Mouse (Mus musculus) intestine, embryonic 14.5 days (tissue): ENCODE results near the gene Vmn1r200. TPM values are rescaled to one million over a fixed set of nuclear protein-coding genes. Genes with fewer than 3 reads are reported as not detected.

Experiments used
- polyA plus RNA-seq: library from polyadenylated mRNA; unstranded; fragments of >200 nt; fragmentation: Nextera tagmentation; extraction: Ambion mirVana; gene quantifications from 2 replicates; pipeline ENCODE4 v1.2.1, GENCODE M21; 2014

Gene Vmn1r200
- polyA plus RNA-seq, 1 experiment from 2014 or later, result not detected

Other genes starting within 250 kb of the Vmn1r200 start
- gene Vmn1r191, start 206.4 kb upstream of the Vmn1r200 start, polyA plus RNA-seq, result not detected in 2 replicates
- not detected in 2 replicates for gene Vmn1r192, start 199.2 kb upstream of the Vmn1r200 start, polyA plus RNA-seq
- gene Vmn1r193, start 167.2 kb upstream of the Vmn1r200 start, polyA plus RNA-seq, result not detected in 2 replicates
- gene Vmn1r194, start 146.2 kb upstream of the Vmn1r200 start, polyA plus RNA-seq, result not detected in 2 replicates
- gene Vmn1r195, start 119.9 kb upstream of the Vmn1r200 start, polyA plus RNA-seq, result not detected in 2 replicates
- not detected in 2 replicates for gene Vmn1r196, start 100.5 kb upstream of the Vmn1r200 start, polyA plus RNA-seq
- not detected in 2 replicates for gene Vmn1r197, start 65.8 kb upstream of the Vmn1r200 start, polyA plus RNA-seq
- gene Vmn1r198, start 40.0 kb upstream of the Vmn1r200 start, polyA plus RNA-seq, result not detected in 2 replicates
- not detected in 2 replicates for gene Vmn1r199, start 10.6 kb upstream of the Vmn1r200 start, polyA plus RNA-seq
- not detected in 2 replicates for gene Vmn1r201, start 81.5 kb downstream of the Vmn1r200 start, polyA plus RNA-seq
- not detected in 2 replicates for gene Vmn1r202, start 115.0 kb downstream of the Vmn1r200 start, polyA plus RNA-seq
- not detected in 2 replicates for gene Vmn1r203, start 127.7 kb downstream of the Vmn1r200 start, polyA plus RNA-seq
- not detected in 2 replicates for gene Vmn1r204, start 162.8 kb downstream of the Vmn1r200 start, polyA plus RNA-seq
- gene Vmn1r205, start 202.6 kb downstream of the Vmn1r200 start, polyA plus RNA-seq, result not detected in 2 replicates
- not detected in 2 replicates for gene Vmn1r206, start 233.9 kb downstream of the Vmn1r200 start, polyA plus RNA-seq